Mouse (Mus musculus) ES-Bruce4 (cell line): Measurements from ENCODE around the gene Samd14. TPM values are rescaled to one million over a fixed set of nuclear protein-coding genes. Genes with fewer than 3 reads are reported as not detected.
"Not testable (repeated sequence)": the region's sequence is repeated elsewhere in the genome, so short reads cannot be mapped to it uniquely, and the experiment has no call there.

ENCODE experiments used
- H3K27ac ChIP-seq: 2 replicates; pipeline ENCODE4 v1.5.1; 2012; ENCODE audit warnings: low read length, inconsistent platforms; ENCODE audit not compliant: insufficient read depth
- H3K27me3 ChIP-seq: 2 replicates; pipeline ENCODE4 v1.6.1; 2012; ENCODE audit warnings: mild to moderate bottlenecking, low read length, inconsistent platforms; ENCODE audit not compliant: control insufficient read depth, poor library complexity, insufficient read depth, severe bottlenecking
- H3K36me3 ChIP-seq: 2 replicates; pipeline ENCODE4 v1.6.1; 2012; ENCODE audit warnings: inconsistent platforms, mild to moderate bottlenecking, low read length, moderate library complexity; ENCODE audit not compliant: control insufficient read depth, poor library complexity, insufficient read depth, severe bottlenecking
- H3K4me1 ChIP-seq: one replicate; pipeline ENCODE4 v1.8.1; 2011; ENCODE audit warnings: low read length; ENCODE audit not compliant: control insufficient read depth, insufficient read depth
- H3K4me3 ChIP-seq: 2 replicates; pipeline ENCODE4 v1.5.1; 2011; ENCODE audit warnings: low read depth, mild to moderate bottlenecking, low read length
- H3K9ac ChIP-seq: 2 replicates; pipeline ENCODE4 v1.6.1; 2012; ENCODE audit warnings: low read depth, mild to moderate bottlenecking, inconsistent platforms; ENCODE audit not compliant: poor library complexity, severe bottlenecking
- H3K9me3 ChIP-seq: replicated peaks from 2 replicates; pipeline ENCODE4 v1.6.1; 2012; ENCODE audit warnings: mild to moderate bottlenecking, low read length, inconsistent platforms; ENCODE audit not compliant: control insufficient read depth, poor library complexity, insufficient read depth, severe bottlenecking
- CTCF ChIP-seq: IDR thresholded peaks from one replicate; pipeline ENCODE4 v1.8.1; 2011; ENCODE audit warnings: low read depth, low read length
- EP300 ChIP-seq: IDR thresholded peaks from 2 replicates; pipeline ENCODE4 v1.6.1; 2011; ENCODE audit warnings: low read depth, low read length; ENCODE audit not compliant: insufficient read depth
- POLR2A ChIP-seq: IDR thresholded peaks from one replicate; pipeline ENCODE4 v1.8.1; 2011; ENCODE audit warnings: low read length; ENCODE audit not compliant: insufficient read depth
- polyA plus RNA-seq: library from polyadenylated mRNA; stranded (reverse); fragments of >200 nt; gene quantifications from 2 replicates; pipeline ENCODE4 v1.2.4, GENCODE M21; 2011; ENCODE audit warnings: low read depth; ENCODE audit not compliant: missing spikeins, insufficient read depth, insufficient read length

Gene Samd14
- polyA plus RNA-seq: 0.30 and 0.79 TPM in 2 replicates

GRCm38 (mm10) chr11:95009629-95010014, at the start of gene Samd14:
Samd14 (plus strand) TSS chr11:95009879.
- Histone ChIP-seq H3K9ac (peak within 1 kb of the TSS; percentile 70), H3K27me3 (peaks cover 5% of the 10 kb centered on the region), H3K36me3 (no peaks in the 10 kb centered on the region), H3K4me3 (peak within 1 kb of the TSS; percentile 73), H3K27ac (no peak within 1 kb of the TSS), H3K9me3 (no peaks in the 10 kb centered on the region), H3K4me1 (no peaks in the 10 kb centered on the region)
- TF ChIP-seq POLR2A (no peak), CTCF (no peak), EP300 (no peak)

- H3K9me3 ChIP-seq: no peaks in the 10 kb centered on the region
- H3K27ac ChIP-seq: no peak overlapping the region
- no peaks in the 10 kb centered on the region for H3K27me3 ChIP-seq
- no peaks in the 10 kb centered on the region for H3K4me1 ChIP-seq
- TF ChIP-seq POLR2A: no peak
- TF ChIP-seq EP300: no peak
- no peak for TF ChIP-seq CTCF
- no peak overlapping the region for H3K9ac ChIP-seq
- H3K36me3 ChIP-seq: no peaks in the 10 kb centered on the region
- no peak overlapping the region for H3K4me3 ChIP-seq
Measured at GRCm38 (mm10) chr11:94962534-94963101, 47.1 kb upstream of the Samd14 start.

GRCm38 (mm10) chr11:94967419-94967818, 42.3 kb upstream of the Samd14 start, which contains the start of gene Hils1:
Hils1 (plus strand) TSS chr11:94967593.
- Histone ChIP-seq H3K36me3 (no peaks in the 10 kb centered on the region), H3K27me3 (no peaks in the 10 kb centered on the region), H3K4me1 (no peaks in the 10 kb centered on the region), H3K9me3 (no peaks in the 10 kb centered on the region), H3K27ac (no peak within 1 kb of the TSS), H3K9ac (no peak within 1 kb of the TSS), H3K4me3 (no peak within 1 kb of the TSS)
- no peak for TF ChIP-seq CTCF
- TF ChIP-seq EP300: no peak
- no peak for TF ChIP-seq POLR2A

- Histone ChIP-seq H3K4me1 (no peaks in the 10 kb centered on the region), H3K9me3 (no peaks in the 10 kb centered on the region), H3K9ac (no peak overlapping the region), H3K4me3 (no peak overlapping the region), H3K36me3 (no peaks in the 10 kb centered on the region), H3K27ac (no peak overlapping the region), H3K27me3 (no peaks in the 10 kb centered on the region)
- TF ChIP-seq CTCF (no peak), POLR2A (no peak), EP300 (no peak)
Measured at GRCm38 (mm10) chr11:94968187-94968586, 41.5 kb upstream of the Samd14 start.

- H3K4me3 ChIP-seq, H3K36me3 ChIP-seq, H3K27ac ChIP-seq, H3K9me3 ChIP-seq, H3K27me3 ChIP-seq, H3K4me1 ChIP-seq, H3K9ac ChIP-seq: not testable (repeated sequence)
Measured at GRCm38 (mm10) chr11:94969709-94970108, 40.0 kb upstream of the Samd14 start.

- no peaks in the 10 kb centered on the region for H3K27me3 ChIP-seq
- no peaks in the 10 kb centered on the region for H3K36me3 ChIP-seq
- no peak overlapping the region for H3K9ac ChIP-seq
- no peak for TF ChIP-seq POLR2A
- TF ChIP-seq CTCF: peak; percentile 30
- no peaks in the 10 kb centered on the region for H3K9me3 ChIP-seq
- no peak overlapping the region for H3K27ac ChIP-seq
- no peak overlapping the region for H3K4me3 ChIP-seq
- no peaks in the 10 kb centered on the region for H3K4me1 ChIP-seq
Measured at GRCm38 (mm10) chr11:94970210-94970943, 39.3 kb upstream of the Samd14 start.
